Mouse (Mus musculus) megakaryocyte, embryonic 14.5 days (primary cell): ENCODE measurements around the gene Vdac1. TPM values are rescaled to one million over a fixed set of nuclear protein-coding genes. Genes with fewer than 3 reads are reported as not detected.

Source experiments
- H3K27me3 ChIP-seq: replicated peaks from 2 replicates; pipeline ENCODE3; 2012; ENCODE audit warnings: inconsistent platforms
- H3K36me3 ChIP-seq: replicated peaks from 2 replicates; pipeline ENCODE3; 2012; ENCODE audit warnings: low read length, inconsistent platforms, mixed read lengths
- H3K4me1 ChIP-seq: 2 replicates; pipeline ENCODE4 v1.6.1; 2012; ENCODE audit warnings: inconsistent platforms
- H3K4me3 ChIP-seq: replicated peaks from 2 replicates; pipeline ENCODE3; 2012; ENCODE audit warnings: moderate library complexity, mild to moderate bottlenecking, inconsistent platforms
- H3K9me3 ChIP-seq: 2 replicates; pipeline ENCODE4 v1.6.1; 2012; ENCODE audit warnings: inconsistent platforms
- FLI1 ChIP-seq: IDR thresholded peaks from 2 replicates; pipeline ENCODE4 v1.6.1; 2012; ENCODE audit warnings: low read length, inconsistent platforms, mixed read lengths
- GATA1 ChIP-seq: IDR thresholded peaks from 3 replicates; pipeline ENCODE4 v1.6.1; 2012; ENCODE audit warnings: mixed read lengths, low read length, inconsistent platforms, borderline replicate concordance
- polyA plus RNA-seq: library from polyadenylated mRNA; stranded (reverse); fragments of >175 nt; gene quantifications from 2 replicates; pipeline ENCODE4 v1.2.3, GENCODE M21; 2012; ENCODE audit warnings: low replicate concordance; ENCODE audit not compliant: insufficient read depth

The Vdac1 gene
- polyA plus RNA-seq, 1 experiment: 27.3 TPM

DNA sequence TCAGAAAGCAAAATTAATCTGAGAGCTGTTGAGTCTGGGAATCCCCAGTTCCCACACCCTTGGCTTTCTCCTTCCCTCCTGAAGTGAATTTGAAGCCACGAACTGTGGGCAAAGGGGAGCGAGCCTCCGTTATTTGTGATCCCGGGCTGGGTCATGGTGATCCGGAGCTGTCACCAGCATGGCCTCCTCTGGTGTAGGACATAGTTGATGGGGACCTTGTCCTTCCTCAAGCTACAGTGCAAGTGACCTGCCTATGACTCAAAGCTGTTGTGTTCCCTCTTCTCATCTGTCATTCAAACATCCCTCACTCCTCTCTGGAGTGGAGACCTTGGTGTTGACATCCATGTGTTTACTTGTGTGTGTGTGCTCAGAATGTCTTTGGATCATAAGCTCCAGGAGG, 74.8 kb downstream of the Vdac1 start:
- no peak overlapping the region for H3K4me3 ChIP-seq
- TF ChIP-seq FLI1 (no peak), GATA1 (no peak)
- peaks cover 28% of the 10 kb centered on the region for H3K27me3 ChIP-seq
- H3K4me1 ChIP-seq: no peaks in the 10 kb centered on the region
- peaks cover 17% of the 10 kb centered on the region for H3K9me3 ChIP-seq
- H3K36me3 ChIP-seq: no peaks in the 10 kb centered on the region

DNA sequence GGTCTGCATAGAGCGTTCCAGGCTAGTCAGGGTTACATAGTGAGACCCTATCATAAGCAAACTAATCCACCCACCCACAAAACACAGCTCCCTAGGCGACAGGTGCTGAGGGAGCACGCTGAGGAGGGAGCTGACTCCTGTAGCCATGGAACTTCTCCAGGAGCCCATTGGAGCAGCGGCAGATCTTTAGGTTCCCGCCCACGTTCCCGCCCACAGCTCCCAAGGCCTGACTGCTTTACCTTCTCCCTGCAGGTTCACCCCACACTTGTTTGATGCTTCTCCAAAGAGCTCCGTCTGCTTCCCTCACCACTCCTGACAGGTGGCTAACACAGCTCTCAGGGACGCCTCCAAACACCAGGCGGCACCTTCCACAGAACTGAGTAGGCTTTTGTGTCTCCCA, 76.5 kb downstream of the Vdac1 start:
- TF ChIP-seq GATA1 (no peak), FLI1 (no peak)
- no peaks in the 10 kb centered on the region for H3K36me3 ChIP-seq

More for the DNA sequence above, 76.5 kb downstream of the Vdac1 start:
- H3K27me3 ChIP-seq: peaks cover 30% of the 10 kb centered on the region
- H3K4me1 ChIP-seq: no peaks in the 10 kb centered on the region
- H3K9me3 ChIP-seq: peaks cover 7% of the 10 kb centered on the region
- no peak overlapping the region for H3K4me3 ChIP-seq

Other genes with a start within 250 kb of the Vdac1 start
- not detected in 2 replicates for gene Olfr1373, start 215.3 kb upstream of the Vdac1 start, polyA plus RNA-seq
- gene Olfr1371, start 146.9 kb upstream of the Vdac1 start, polyA plus RNA-seq: not detected in 2 replicates
- 1.6 and 14.4 TPM in 2 replicates for gene Skp1a, start 128.9 kb upstream of the Vdac1 start, polyA plus RNA-seq
- 0.38 TPM in 1 of 2 replicates, not detected in the other for gene Tcf7, start 77.8 kb upstream of the Vdac1 start, polyA plus RNA-seq
- 87.8 and 171 TPM in 2 replicates for gene 9530068E07Rik, start 35.6 kb downstream of the Vdac1 start, polyA plus RNA-seq